Comparison of ENCODE assay signal across 9 mouse cellular contexts in genomic region chr12:21160327-21160828, GRCm38 (mm10).
DNase-seq lines count a peak whose midpoint lies in the region; ATAC-seq and TF ChIP-seq lines count a peak whose summit lies in the region.
"Had no signal": no experiment of that assay in that cellular context is flagged by ENCODE, and none has a peak within 500 bp of the region (broad histone marks: within the 10 kb centered on the region; RNA-seq: fewer than 3 reads in every experiment).

No protein-coding gene starts in this region.

- no peak for TF ChIP-seq POLR2A in CH12.LX (IDR thresholded peaks at IDR 0.05; ENCODE audit: low read depth, low read length)

- H3K4me1 ChIP-seq in heart, embryonic 11.5 days (ENCODE audit: control insufficient read depth, insufficient read depth, low read length) = peaks cover 27% of the 10 kb centered on the region
- peaks cover 8 to 11% of the 10 kb centered on the region in 2 experiments for H3K4me1 ChIP-seq in CH12.LX (ENCODE audit: control insufficient read depth in 1 of 2, insufficient read depth in 2 of 2)

- TF ChIP-seq EP300 in CH12.LX (IDR thresholded peaks at IDR 0.05; ENCODE audit: low read length) = no peak

- intact Hi-C loops in gastrocnemius, postnatal 14 days (cut with DNase I; ENCODE audit: low total_unique reads) = no loop called here

- dilution Hi-C loops in CH12.LX (cut with MboI; ENCODE audit: extremely low pct_ligation_motif_present, extremely low pct_unique_long_range_greater_than_20kb, low sequenced_read_pairs) = no loop called here

- no peaks in the 10 kb centered on the region for H3K9me3 ChIP-seq in heart, embryonic 11.5 days (replicated peaks; ENCODE audit: control insufficient read depth, low read length)
- H3K9me3 ChIP-seq in CH12.LX (replicated peaks; ENCODE audit: low read length) = no peaks in the 10 kb centered on the region
- H3K9me3 ChIP-seq: neural tube, embryonic 12.5 days had no signal

- ATAC-seq in heart, embryonic 11.5 days (replicated peaks; ENCODE audit: insufficient number of reproducible peaks, low FRiP score, low TSS enrichment) = 0 out of 2 replicates have a peak, but pooled peaks have one; percentile 33

- H3K27me3 ChIP-seq in heart, embryonic 11.5 days (ENCODE audit: control insufficient read depth, insufficient read depth, low read length) = no peaks in the 10 kb centered on the region
- H3K27me3 ChIP-seq in CH12.LX (replicated peaks) = no peaks in the 10 kb centered on the region
- H3K27me3 ChIP-seq: neural tube, embryonic 12.5 days had no signal

- no peak for DNase-seq in heart, postnatal 4 days
- DNase-seq in CH12.LX (ENCODE audit: extremely low read depth) = no peak
- peak; percentile 80 for DNase-seq in cerebellum, adult 9-10 months
- DNase-seq in kidney, postnatal 25 days = peak; percentile 37 to 64
- no peak for DNase-seq in retina, postnatal 1 day
- DNase-seq in adrenal gland, adult 2 months = no peak
- no peak for DNase-seq in gastrocnemius, postnatal 14 days

- no peak overlapping the region for H3K27ac ChIP-seq in heart, embryonic 11.5 days (ENCODE audit: low read depth, low read length)
- H3K27ac ChIP-seq in CH12.LX (ENCODE audit: insufficient read depth, low read depth) = no peak overlapping the region
- H3K27ac ChIP-seq: neural tube, embryonic 12.5 days had no signal

- no peak overlapping the region for H3K4me2 ChIP-seq in heart, embryonic 11.5 days
- H3K4me2 ChIP-seq in CH12.LX (ENCODE audit: insufficient read depth, low read depth, poor library complexity, severe bottlenecking) = peak overlapping the region; percentile 11; the same call in 1 of the 2 replicates
- H3K4me2 ChIP-seq: neural tube, embryonic 12.5 days had no signal

- H3K79me2 ChIP-seq in CH12.LX (replicated peaks; ENCODE audit: control insufficient read depth, extremely low read depth, insufficient read depth, poor library complexity, severe bottlenecking) = no peaks in the 10 kb centered on the region

- no peak for TF ChIP-seq CTCF in CH12.LX (conservative IDR thresholded peaks at IDR 0.05 in 1 of 2, IDR thresholded peaks at IDR 0.05 in 1 of 2; ENCODE audit: low read depth in 2 of 2, low read length in 2 of 2)

- H3K4me3 ChIP-seq in heart, embryonic 11.5 days (ENCODE audit: low read depth, low read length) = no peak overlapping the region
- no peak overlapping the region for H3K4me3 ChIP-seq in CH12.LX (replicated peaks in 1 of 3; ENCODE audit: low read depth in 2 of 3, low read length in 2 of 3, poor library complexity in 1 of 3)
- H3K4me3 ChIP-seq: neural tube, embryonic 12.5 days had no signal

- H3K9ac ChIP-seq in heart, embryonic 11.5 days (ENCODE audit: low read depth, low read length) = no peak overlapping the region
- H3K9ac ChIP-seq in CH12.LX (ENCODE audit: insufficient read depth, low read depth) = no peak overlapping the region
- H3K9ac ChIP-seq: neural tube, embryonic 12.5 days had no signal

- in situ Hi-C loops in CH12.LX (cut with MboI; ENCODE audit: low pct_ligation_motif_present, low pct_unique_long_range_greater_than_20kb, low sequenced_read_pairs) = no loop called here

- no peak for TF ChIP-seq RAD21 in CH12.LX (IDR thresholded peaks at IDR 0.05; ENCODE audit: low read depth, low read length)

- WGBS in heart, embryonic 11.5 days (ENCODE audit: insufficient replicate concordance) = 66% methylated on average over 8 of the region's 8 CpGs

- H3K36me3 ChIP-seq in heart, embryonic 11.5 days (ENCODE audit: control insufficient read depth, insufficient read depth, low read length) = no peaks in the 10 kb centered on the region
- H3K36me3 ChIP-seq in CH12.LX (replicated peaks in 1 of 2; ENCODE audit: control insufficient read depth in 1 of 2, insufficient read depth in 1 of 2, low read length in 1 of 2) = no peaks in the 10 kb centered on the region
- H3K36me3 ChIP-seq: neural tube, embryonic 12.5 days had no signal

TF ChIP-seq in CH12.LX, 34 proteins besides CTCF, POLR2A, EP300 and RAD21:
- TF ChIP-seq ZMIZ1 (IDR thresholded peaks at IDR 0.05; ENCODE audit: low read depth, low read length) (no peak), ELF1 (IDR thresholded peaks at IDR 0.05; ENCODE audit: low read depth, low read length) (no peak), CHD2 (IDR thresholded peaks at IDR 0.05; ENCODE audit: low read length) (no peak), BHLHE40 (IDR thresholded peaks at IDR 0.05; ENCODE audit: low read depth, low read length) (no peak), ETS1 (conservative IDR thresholded peaks at IDR 0.05; ENCODE audit: low read depth, low read length) (no peak)

Comparison
In these comparisons a context has a peak if more than half of its experiments do, and no peak if none do; other contexts are left out.
1. DNase-seq: peak in cerebellum, adult 9-10 months (single experiment) and kidney, postnatal 25 days (2 of 2); none in heart, postnatal 4 days (single experiment), CH12.LX (single experiment), retina, postnatal 1 day (single experiment), adrenal gland, adult 2 months (single experiment) and gastrocnemius, postnatal 14 days (single experiment).